Mouse (Mus musculus) stomach, embryonic 15.5 days (tissue): ENCODE data around the gene Knstrn. TPM values are rescaled to one million over a fixed set of nuclear protein-coding genes. Genes with fewer than 3 reads are reported as not detected.
A peak's percentile ranks its signal among the peaks of the same experiment; 100 is the strongest.

Source experiments
- ATAC-seq: fragments of 200-750 bp; cut with Nextera tagmentation; 2 replicates; pipeline ENCODE4 v1.8.0; 2017; ENCODE audit warnings: low read depth, moderate number of reproducible peaks, moderate TSS enrichment; ENCODE audit not compliant: insufficient read depth, low FRiP score
- H3K27ac ChIP-seq: fragments of 300-500 bp; sonication (generic); 2 replicates; pipeline ENCODE4 v1.5.1; 2015; ENCODE audit warnings: mild to moderate bottlenecking, inconsistent platforms
- H3K27me3 ChIP-seq: fragments of 300-500 bp; sonication (generic); replicated peaks from 2 replicates; pipeline ENCODE4 v1.6.1; 2015; ENCODE audit warnings: inconsistent platforms
- H3K36me3 ChIP-seq: fragments of 300-500 bp; sonication (generic); 2 replicates; pipeline ENCODE4 v1.6.1; 2015; ENCODE audit warnings: inconsistent platforms
- H3K4me1 ChIP-seq: fragments of 300-500 bp; sonication (generic); 2 replicates; pipeline ENCODE4 v1.6.1; 2015; ENCODE audit warnings: inconsistent platforms
- H3K4me2 ChIP-seq: fragments of 300-500 bp; sonication (generic); 2 replicates; pipeline ENCODE4 v1.6.1; 2015; ENCODE audit warnings: mild to moderate bottlenecking, inconsistent platforms
- H3K4me3 ChIP-seq: fragments of 300-500 bp; sonication (generic); replicated peaks from 2 replicates; pipeline ENCODE4 v1.5.1; 2015; ENCODE audit warnings: inconsistent platforms
- H3K9ac ChIP-seq: fragments of 300-500 bp; sonication (generic); 2 replicates; pipeline ENCODE4 v1.6.1; 2015; ENCODE audit warnings: inconsistent platforms
- H3K9me3 ChIP-seq: fragments of 300-500 bp; sonication (generic); 2 replicates; pipeline ENCODE4 v1.6.1; 2016; ENCODE audit warnings: inconsistent platforms
- whole genome bisulfite sequencing: fragments of 180-500 bp; shearing (Covaris S2); methylation state at CpG from one replicate; pipeline ENCODE4 v1.1.7; 2015; 5-methylcytosine and 5-hydroxymethylcytosine counted together
- polyA plus RNA-seq: library from polyadenylated mRNA; unstranded; fragments of >200 nt; fragmentation: Nextera tagmentation; extraction: Ambion mirVana; gene quantifications from 2 replicates; pipeline ENCODE4 v1.2.1, GENCODE M21; 2015

Gene Knstrn
- polyA plus RNA-seq, 1 experiment from 2014 or later: 88.1 TPM

- Histone ChIP-seq H3K4me2 (no peak overlapping the region), H3K4me1 (peaks cover 3% of the 10 kb centered on the region; the same call in 1 of the 2 replicates), H3K36me3 (peaks cover 12% of the 10 kb centered on the region), H3K9me3 (no peaks in the 10 kb centered on the region), H3K27me3 (no peaks in the 10 kb centered on the region), H3K4me3 (no peak overlapping the region), H3K9ac (no peak overlapping the region), H3K27ac (no peak overlapping the region)
- ATAC-seq: no peak
- WGBS: 87% methylated on average over 8 of the region's 8 CpGs
Observed at GRCm38 (mm10) chr2:118875316-118875715, 61.5 kb downstream of the Knstrn start.

DNA sequence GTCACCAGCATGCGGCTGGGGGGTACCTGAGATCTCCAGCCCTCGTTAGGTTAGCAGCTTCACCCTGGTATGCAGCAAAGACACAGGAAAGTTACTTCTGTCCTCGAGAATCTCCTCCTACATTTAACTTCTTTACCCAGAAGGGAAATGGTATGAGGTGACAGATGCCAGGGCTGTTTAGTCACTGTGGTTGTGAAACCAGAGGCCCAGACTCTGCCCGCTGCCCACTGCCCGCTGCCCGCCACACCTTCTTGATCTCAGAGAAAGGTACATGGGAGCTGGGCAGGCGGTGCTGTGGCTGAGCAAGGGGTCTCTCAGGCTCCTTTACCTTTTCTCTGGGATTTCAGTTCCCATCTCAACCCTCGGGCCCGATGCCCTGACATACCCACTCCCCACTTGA lies 62.6 kb downstream of the Knstrn start:
- Histone ChIP-seq H3K27ac (no peak overlapping the region), H3K4me1 (no peaks in the 10 kb centered on the region), H3K27me3 (no peaks in the 10 kb centered on the region), H3K4me3 (no peak overlapping the region), H3K36me3 (peaks cover 12% of the 10 kb centered on the region), H3K9me3 (no peaks in the 10 kb centered on the region), H3K4me2 (no peak overlapping the region), H3K9ac (no peak overlapping the region)
- no peak for ATAC-seq
- WGBS: 92% methylated on average over 9 of the region's 9 CpGs

GRCm38 (mm10) chr2:118881019-118881418 lies 67.2 kb downstream of the Knstrn start:
- Histone ChIP-seq H3K27me3 (peaks cover 13% of the 10 kb centered on the region; the same call in 1 of the 2 replicates), H3K9ac (no peak overlapping the region), H3K9me3 (no peaks in the 10 kb centered on the region), H3K4me3 (no peak overlapping the region), H3K27ac (no peak overlapping the region), H3K36me3 (peaks cover 11% of the 10 kb centered on the region), H3K4me1 (peaks cover 4% of the 10 kb centered on the region; the same call in 1 of the 2 replicates), H3K4me2 (no peak overlapping the region)
- ATAC-seq: no peak
- WGBS: 81% methylated on average over 4 of the region's 4 CpGs

DNA sequence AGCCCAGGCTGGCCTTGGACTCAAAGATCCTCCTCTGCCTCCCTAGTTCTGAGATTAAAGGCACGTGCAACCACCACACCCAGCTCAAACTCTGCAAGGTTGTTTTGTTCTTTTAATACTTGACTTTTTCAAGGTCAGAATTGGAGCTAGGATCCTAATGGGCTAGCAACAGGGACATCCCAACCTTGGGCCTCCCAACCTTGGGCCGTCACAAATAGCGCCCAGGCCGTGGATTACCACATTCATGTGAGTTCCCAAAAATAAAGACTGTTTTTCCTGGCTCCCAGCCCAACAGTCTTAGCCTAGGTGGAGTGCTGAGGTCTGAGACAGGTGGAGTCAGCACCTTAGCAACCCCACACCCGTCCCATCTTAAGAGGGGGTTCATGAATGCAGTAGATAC lies 68.2 kb downstream of the Knstrn start:
- ATAC-seq: no peak
- peaks cover 16% of the 10 kb centered on the region; the same call in 1 of the 2 replicates for H3K27me3 ChIP-seq
- no peaks in the 10 kb centered on the region for H3K9me3 ChIP-seq
- no peak overlapping the region for H3K4me3 ChIP-seq
- no peak overlapping the region for H3K4me2 ChIP-seq
- H3K9ac ChIP-seq: no peak overlapping the region
- no peak overlapping the region for H3K27ac ChIP-seq
- H3K36me3 ChIP-seq: peaks cover 9% of the 10 kb centered on the region; the same call in 1 of the 2 replicates
- WGBS: 81% methylated on average over 5 of the region's 5 CpGs
- H3K4me1 ChIP-seq: peaks cover 4% of the 10 kb centered on the region; the same call in 1 of the 2 replicates

DNA sequence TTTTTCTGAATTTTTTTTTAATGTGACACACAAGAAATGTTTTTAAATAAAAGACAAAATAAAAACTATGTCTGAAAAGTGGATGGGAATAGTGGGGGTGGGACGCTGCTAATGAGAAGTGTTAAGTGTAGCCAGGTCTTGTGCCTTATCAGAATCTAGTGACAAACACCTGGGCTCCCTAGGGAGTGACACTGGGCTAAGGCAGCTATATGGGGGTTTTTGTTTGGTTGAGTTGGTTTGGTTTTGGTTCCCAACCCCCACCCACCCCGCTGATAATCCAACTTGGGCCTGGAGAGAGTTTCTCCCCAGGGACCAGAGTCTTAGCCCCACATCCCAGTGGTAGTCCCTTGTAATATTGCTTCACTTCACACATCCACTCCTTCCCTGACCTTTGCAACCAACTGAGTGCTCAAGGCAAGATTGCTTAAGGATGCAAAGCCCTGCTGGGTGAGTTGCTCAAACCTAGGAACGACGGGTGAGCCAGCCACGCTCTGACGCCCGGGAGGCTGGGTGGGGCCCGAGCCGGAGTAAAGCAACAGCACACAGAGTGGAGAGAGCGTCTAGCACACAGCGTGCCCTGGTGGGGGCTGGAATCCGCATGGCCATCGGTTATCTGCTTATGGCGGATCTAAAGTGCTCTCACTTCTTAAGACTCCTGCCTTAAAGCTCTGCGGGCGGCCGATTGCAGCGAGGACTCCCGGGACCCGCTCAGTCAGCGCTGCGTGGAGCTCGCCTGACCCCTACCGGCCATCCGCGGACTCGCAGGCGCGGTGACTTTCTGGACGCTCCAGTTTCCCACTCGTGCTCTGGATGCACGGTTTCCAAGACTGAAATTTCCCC lies 69.3 kb downstream of the Knstrn start:
- Histone ChIP-seq H3K4me3 (peak overlapping the region; percentile 39), H3K27ac (no peak overlapping the region), H3K4me1 (peaks cover 4% of the 10 kb centered on the region; the same call in 1 of the 2 replicates), H3K36me3 (no peaks in the 10 kb centered on the region), H3K9me3 (no peaks in the 10 kb centered on the region), H3K9ac (peak overlapping the region; percentile 30; the same call in 1 of the 2 replicates), H3K4me2 (peak overlapping the region; percentile 77), H3K27me3 (peaks cover 21% of the 10 kb centered on the region; the same call in 1 of the 2 replicates)
- ATAC-seq: peak; percentile 74
- 3% methylated on average over 32 of the region's 32 CpGs for WGBS

- no peak overlapping the region for H3K9ac ChIP-seq
- H3K27me3 ChIP-seq: peaks cover 24% of the 10 kb centered on the region
- H3K4me1 ChIP-seq: peaks cover 4% of the 10 kb centered on the region; the same call in 1 of the 2 replicates
- no peaks in the 10 kb centered on the region for H3K9me3 ChIP-seq
- peak overlapping the region; percentile 12; the same call in 1 of the 2 replicates for H3K4me2 ChIP-seq
- no peak overlapping the region for H3K27ac ChIP-seq
- ATAC-seq: no peak
- H3K36me3 ChIP-seq: no peaks in the 10 kb centered on the region
- WGBS: 55% methylated on average over 13 of the region's 13 CpGs
- H3K4me3 ChIP-seq: no peak overlapping the region
Observed at GRCm38 (mm10) chr2:118887440-118887839, 73.6 kb downstream of the Knstrn start.

- Histone ChIP-seq H3K4me1 (peaks cover 3% of the 10 kb centered on the region; the same call in 1 of the 2 replicates), H3K9me3 (no peaks in the 10 kb centered on the region), H3K4me2 (peak overlapping the region; percentile 12; the same call in 1 of the 2 replicates), H3K36me3 (no peaks in the 10 kb centered on the region), H3K4me3 (no peak overlapping the region), H3K27ac (no peak overlapping the region), H3K9ac (no peak overlapping the region), H3K27me3 (peaks cover 28% of the 10 kb centered on the region)
- ATAC-seq: peak; percentile 78; the same call in 1 of the 2 replicates
- WGBS: 17% methylated on average over 14 of the region's 14 CpGs
Observed at GRCm38 (mm10) chr2:118887845-118888548, 74.2 kb downstream of the Knstrn start.

GRCm38 (mm10) chr2:118891173-118891572 lies 77.4 kb downstream of the Knstrn start:
- no peak overlapping the region for H3K27ac ChIP-seq
- WGBS: 85% methylated on average over 4 of the region's 4 CpGs
- H3K27me3 ChIP-seq: peaks cover 32% of the 10 kb centered on the region
- no peak overlapping the region for H3K4me2 ChIP-seq
- H3K4me1 ChIP-seq: peaks cover 4% of the 10 kb centered on the region
- no peaks in the 10 kb centered on the region for H3K36me3 ChIP-seq
- H3K9me3 ChIP-seq: no peaks in the 10 kb centered on the region
- H3K4me3 ChIP-seq: no peak overlapping the region
- no peak for ATAC-seq
- no peak overlapping the region for H3K9ac ChIP-seq

GRCm38 (mm10) chr2:118895990-118896913 lies 82.4 kb downstream of the Knstrn start:
- Histone ChIP-seq H3K27me3 (peaks cover 63% of the 10 kb centered on the region), H3K4me1 (peaks cover 31% of the 10 kb centered on the region), H3K36me3 (no peaks in the 10 kb centered on the region), H3K4me2 (peak overlapping the region; percentile 96), H3K9me3 (no peaks in the 10 kb centered on the region), H3K4me3 (peak overlapping the region; percentile 49), H3K27ac (no peak overlapping the region), H3K9ac (peak overlapping the region; percentile 9; the same call in 1 of the 2 replicates)
- 3% methylated on average over 38 of the region's 38 CpGs for WGBS
- ATAC-seq: peak; percentile 19; the same call in 1 of the 2 replicates

DNA sequence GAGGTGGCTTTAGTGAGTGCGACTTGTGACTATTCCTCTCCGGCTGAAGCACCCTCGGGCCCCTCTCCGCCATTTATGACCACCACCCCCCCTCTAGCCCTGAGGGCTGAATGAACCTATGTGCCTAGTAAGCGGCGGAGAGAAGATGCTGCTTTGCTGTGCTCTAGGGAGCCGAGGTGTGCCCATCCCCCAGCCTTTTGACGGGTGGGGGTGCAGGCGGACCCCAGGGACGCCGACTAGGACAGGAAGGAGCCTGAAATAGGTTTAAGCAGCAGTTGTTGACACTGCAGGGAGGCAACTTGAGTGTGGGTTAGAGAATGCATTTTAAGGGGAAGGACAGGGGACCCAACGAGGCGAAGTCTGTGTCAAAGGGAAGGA lies 83.1 kb downstream of the Knstrn start:
- 1% methylated on average over 13 of the region's 13 CpGs for WGBS
- peak overlapping the region; percentile 96 for H3K4me2 ChIP-seq
- H3K27me3 ChIP-seq: peaks cover 63% of the 10 kb centered on the region
- no peak overlapping the region for H3K27ac ChIP-seq
- H3K36me3 ChIP-seq: no peaks in the 10 kb centered on the region
- ATAC-seq: no peak
- H3K4me3 ChIP-seq: peak overlapping the region; percentile 49
- H3K9me3 ChIP-seq: no peaks in the 10 kb centered on the region
- H3K4me1 ChIP-seq: peaks cover 31% of the 10 kb centered on the region
- 0 out of 2 replicates have a peak overlapping the region, but pooled peaks have one; percentile 9 for H3K9ac ChIP-seq

DNA sequence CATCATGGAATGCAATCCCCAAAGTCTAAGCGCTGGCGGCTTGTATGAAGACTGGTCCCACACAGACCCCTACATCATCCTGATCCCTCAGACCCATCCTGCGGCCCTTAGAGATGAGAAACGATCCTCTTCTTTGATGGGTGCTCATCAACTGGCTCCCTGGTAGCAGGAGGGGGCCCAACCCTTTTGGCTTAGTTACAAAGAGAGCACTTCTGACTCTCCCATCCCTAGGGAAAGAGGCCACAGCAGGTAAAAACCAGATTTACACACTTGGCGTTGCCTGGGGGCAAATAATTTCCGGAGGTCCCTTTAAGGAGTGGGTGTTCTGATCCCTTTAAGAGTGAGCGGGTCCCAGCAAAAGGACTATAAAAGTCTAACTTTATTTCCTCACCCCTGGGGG lies 83.6 kb downstream of the Knstrn start:
- no peaks in the 10 kb centered on the region for H3K36me3 ChIP-seq
- H3K9ac ChIP-seq: no peak overlapping the region

More for the DNA sequence above, 83.6 kb downstream of the Knstrn start:
- peaks cover 34% of the 10 kb centered on the region for H3K4me1 ChIP-seq
- H3K4me2 ChIP-seq: peak overlapping the region; percentile 96
- no peak overlapping the region for H3K27ac ChIP-seq
- peaks cover 63% of the 10 kb centered on the region for H3K27me3 ChIP-seq
- no peak for ATAC-seq
- peak overlapping the region; percentile 49 for H3K4me3 ChIP-seq
- H3K9me3 ChIP-seq: no peaks in the 10 kb centered on the region
- WGBS: 6% methylated on average over 7 of the region's 7 CpGs
